Mouse (Mus musculus): Measurements from ENCODE around the gene Cux2. TPM values are rescaled to one million over a fixed set of nuclear protein-coding genes. Genes with fewer than 3 reads are reported as not detected.

The Cux2 gene
- polyA plus RNA-seq, 1 experiment from 2014 or later = 6.4 TPM

GRCm38 (mm10) chr5:122031146-122031545 is 18.8 kb downstream of the Cux2 start:
- peaks cover 22% of the 10 kb centered on the region for H3K4me1 ChIP-seq
- H3K9me3 ChIP-seq (replicated peaks) = peaks cover 3% of the 10 kb centered on the region
- DNase-seq (ENCODE audit: low spot score) = no peak
- no peak overlapping the region for H3K27ac ChIP-seq (replicated peaks)
- H3K27me3 ChIP-seq (ENCODE audit: low read depth, poor library complexity, severe bottlenecking) = no peaks in the 10 kb centered on the region
- H3K4me3 ChIP-seq = no peak overlapping the region
- WGBS = 65% methylated on average over 12 of the region's 12 CpGs
- peaks cover 17% of the 10 kb centered on the region for H3K36me3 ChIP-seq

DNA sequence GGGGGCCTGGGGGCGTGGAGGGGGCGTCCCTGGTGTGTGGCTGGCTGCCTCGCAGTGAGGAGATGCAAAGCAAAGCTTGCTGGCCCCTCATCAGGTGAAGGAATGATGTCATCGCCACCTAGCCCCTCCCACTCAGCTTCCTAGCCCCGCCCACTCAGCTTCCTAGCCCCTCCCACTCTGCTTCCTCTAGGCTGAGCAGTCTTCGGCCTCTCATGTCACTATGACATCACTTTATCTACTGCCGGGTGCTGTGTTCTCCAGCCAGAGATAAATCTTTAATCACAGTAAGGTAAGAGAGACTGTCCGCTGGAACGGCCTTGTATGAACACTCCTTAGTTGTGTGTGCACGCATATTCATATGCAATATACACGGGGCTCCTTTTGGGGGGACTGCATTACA is 19.3 kb downstream of the Cux2 start:
- no peak overlapping the region for H3K4me3 ChIP-seq
- 68% methylated on average over 11 of the region's 11 CpGs for WGBS
- DNase-seq (ENCODE audit: low spot score) = no peak
- peaks cover 22% of the 10 kb centered on the region for H3K4me1 ChIP-seq
- H3K27me3 ChIP-seq (ENCODE audit: low read depth, poor library complexity, severe bottlenecking) = no peaks in the 10 kb centered on the region
- H3K9me3 ChIP-seq (replicated peaks) = no peaks in the 10 kb centered on the region
- H3K27ac ChIP-seq (replicated peaks) = no peak overlapping the region
- H3K36me3 ChIP-seq = 0 out of 2 replicates have a peak, but pooled peaks cover 13% of the 10 kb centered on the region

- WGBS = 82% methylated on average over 9 of the region's 9 CpGs
- no peak overlapping the region for H3K4me3 ChIP-seq
- no peaks in the 10 kb centered on the region for H3K27me3 ChIP-seq (ENCODE audit: low read depth, poor library complexity, severe bottlenecking)
- H3K36me3 ChIP-seq = 0 out of 2 replicates have a peak, but pooled peaks cover 7% of the 10 kb centered on the region
- peaks cover 19% of the 10 kb centered on the region for H3K9me3 ChIP-seq (replicated peaks)
- DNase-seq (ENCODE audit: low spot score) = no peak
- no peak overlapping the region for H3K27ac ChIP-seq (replicated peaks)
- H3K4me1 ChIP-seq = peaks cover 5% of the 10 kb centered on the region; the same call in 1 of the 2 replicates
Observed at GRCm38 (mm10) chr5:122026771-122027170, 23.1 kb downstream of the Cux2 start.

GRCm38 (mm10) chr5:122026284-122026683 is 23.6 kb downstream of the Cux2 start:
- WGBS = 69% methylated on average over 7 of the region's 7 CpGs
- H3K4me1 ChIP-seq = peaks cover 4% of the 10 kb centered on the region; the same call in 1 of the 2 replicates
- H3K9me3 ChIP-seq (replicated peaks) = peaks cover 19% of the 10 kb centered on the region
- H3K36me3 ChIP-seq = peaks cover 8% of the 10 kb centered on the region; the same call in 1 of the 2 replicates
- no peak overlapping the region for H3K27ac ChIP-seq (replicated peaks)
- H3K27me3 ChIP-seq (ENCODE audit: low read depth, poor library complexity, severe bottlenecking) = no peaks in the 10 kb centered on the region
- DNase-seq (ENCODE audit: low spot score) = no peak
- no peak overlapping the region for H3K4me3 ChIP-seq

DNA sequence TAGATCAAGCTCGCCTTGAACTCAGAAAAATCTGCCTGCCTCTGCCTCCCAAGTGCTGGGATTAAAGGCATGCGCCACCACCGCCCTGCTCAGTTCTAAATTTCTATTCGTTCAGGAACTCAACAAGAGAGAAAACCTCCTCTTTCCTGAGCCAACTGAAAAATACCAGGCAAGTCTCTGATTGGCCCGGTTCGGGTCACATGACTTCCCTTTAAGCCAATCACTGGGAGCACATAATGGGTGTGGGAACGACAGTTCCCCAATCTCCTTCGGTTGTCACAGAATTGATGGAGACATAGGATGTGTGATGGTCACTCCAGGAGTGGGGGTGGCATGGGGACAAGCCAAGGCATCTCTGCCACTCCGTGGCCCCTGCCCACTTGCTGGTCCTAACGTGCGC is 24.8 kb downstream of the Cux2 start:
- no peaks in the 10 kb centered on the region for H3K27me3 ChIP-seq (ENCODE audit: low read depth, poor library complexity, severe bottlenecking)
- WGBS = 91% methylated on average over 11 of the region's 11 CpGs

GRCm38 (mm10) chr5:122019288-122019687 is 30.6 kb downstream of the Cux2 start:
- H3K9me3 ChIP-seq (replicated peaks) = peaks cover 19% of the 10 kb centered on the region
- peak overlapping the region; percentile 71 for H3K27ac ChIP-seq (replicated peaks)
- no peak for DNase-seq (ENCODE audit: low spot score)
- peaks cover 10% of the 10 kb centered on the region; the same call in 1 of the 2 replicates for H3K36me3 ChIP-seq
- H3K4me3 ChIP-seq = no peak overlapping the region
- H3K27me3 ChIP-seq (ENCODE audit: low read depth, poor library complexity, severe bottlenecking) = no peaks in the 10 kb centered on the region
- H3K4me1 ChIP-seq = peaks cover 53% of the 10 kb centered on the region
- 83% methylated on average over 17 of the region's 17 CpGs for WGBS

More for the DNA sequence above, 24.8 kb downstream of the Cux2 start:
- no peak for DNase-seq (ENCODE audit: low spot score)
- peaks cover 9% of the 10 kb centered on the region; the same call in 1 of the 2 replicates for H3K36me3 ChIP-seq
- H3K9me3 ChIP-seq (replicated peaks) = peaks cover 19% of the 10 kb centered on the region
- H3K27ac ChIP-seq (replicated peaks) = no peak overlapping the region
- no peaks in the 10 kb centered on the region for H3K4me1 ChIP-seq
- no peak overlapping the region for H3K4me3 ChIP-seq

GRCm38 (mm10) chr5:122017778-122018177 is 32.1 kb downstream of the Cux2 start:
- 57% methylated on average over 9 of the region's 9 CpGs for WGBS
- no peak for DNase-seq (ENCODE audit: low spot score)
- no peaks in the 10 kb centered on the region for H3K27me3 ChIP-seq (ENCODE audit: low read depth, poor library complexity, severe bottlenecking)
- peaks cover 6% of the 10 kb centered on the region; the same call in 1 of the 2 replicates for H3K36me3 ChIP-seq
- peaks cover 9% of the 10 kb centered on the region for H3K9me3 ChIP-seq (replicated peaks)
- H3K4me1 ChIP-seq = peaks cover 54% of the 10 kb centered on the region
- H3K27ac ChIP-seq (replicated peaks) = peak overlapping the region; percentile 56
- H3K4me3 ChIP-seq = no peak overlapping the region

DNA sequence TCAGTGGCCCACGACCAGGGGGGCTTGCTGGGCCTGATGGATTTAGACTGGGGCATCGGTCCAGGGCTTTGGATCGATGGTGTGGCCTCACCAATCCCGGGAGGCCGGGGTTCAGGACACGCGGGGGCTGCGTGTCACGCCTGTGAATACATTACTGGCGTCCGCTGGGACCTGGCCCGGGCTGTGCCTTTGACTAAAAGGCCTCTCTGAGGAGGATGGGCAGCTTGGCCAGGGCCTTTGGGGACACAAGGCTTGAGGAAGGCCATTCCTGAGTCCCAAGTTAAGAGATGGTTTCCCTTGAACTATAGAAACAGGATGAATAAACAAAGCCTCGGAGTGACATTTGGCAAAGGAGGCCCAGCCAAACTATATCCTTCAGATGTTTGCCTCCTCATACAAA is 32.6 kb downstream of the Cux2 start:
- Histone ChIP-seq H3K4me3 (no peak overlapping the region), H3K27me3 (ENCODE audit: low read depth, poor library complexity, severe bottlenecking) (no peaks in the 10 kb centered on the region), H3K27ac (replicated peaks) (peak overlapping the region; percentile 56), H3K9me3 (replicated peaks) (peaks cover 4% of the 10 kb centered on the region), H3K36me3 (peaks cover 6% of the 10 kb centered on the region; the same call in 1 of the 2 replicates), H3K4me1 (peaks cover 54% of the 10 kb centered on the region)
- WGBS = 70% methylated on average over 13 of the region's 13 CpGs
- peak; percentile 32 for DNase-seq (ENCODE audit: low spot score)

DNA sequence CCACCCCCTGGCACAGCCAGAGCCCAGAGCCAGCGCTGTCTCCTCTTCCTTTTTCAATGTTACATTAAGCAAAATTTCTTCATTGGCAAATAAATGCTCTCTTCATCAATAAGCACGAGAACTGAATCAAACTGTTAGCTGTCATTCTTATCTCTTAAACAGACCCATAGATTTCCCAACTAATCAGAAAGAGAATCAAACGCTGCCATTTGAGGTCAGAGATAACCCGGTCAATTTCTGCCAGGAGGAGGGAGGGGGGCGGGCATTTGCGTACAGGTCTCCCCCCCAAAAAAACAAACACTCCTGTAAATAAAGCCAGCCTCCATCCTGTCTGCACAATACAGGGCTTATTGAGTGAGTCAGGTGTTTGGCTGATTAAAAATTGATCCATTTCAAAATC is 33.2 kb downstream of the Cux2 start:
- Histone ChIP-seq H3K4me3 (no peak overlapping the region), H3K4me1 (peaks cover 59% of the 10 kb centered on the region), H3K27ac (replicated peaks) (no peak overlapping the region; the same call in 1 of the 2 replicates), H3K36me3 (peaks cover 6% of the 10 kb centered on the region; the same call in 1 of the 2 replicates), H3K27me3 (ENCODE audit: low read depth, poor library complexity, severe bottlenecking) (no peaks in the 10 kb centered on the region), H3K9me3 (replicated peaks) (no peaks in the 10 kb centered on the region; the same call in 1 of the 2 replicates)
- no peak for DNase-seq (ENCODE audit: low spot score)
- WGBS = 86% methylated on average over 6 of the region's 6 CpGs

DNA sequence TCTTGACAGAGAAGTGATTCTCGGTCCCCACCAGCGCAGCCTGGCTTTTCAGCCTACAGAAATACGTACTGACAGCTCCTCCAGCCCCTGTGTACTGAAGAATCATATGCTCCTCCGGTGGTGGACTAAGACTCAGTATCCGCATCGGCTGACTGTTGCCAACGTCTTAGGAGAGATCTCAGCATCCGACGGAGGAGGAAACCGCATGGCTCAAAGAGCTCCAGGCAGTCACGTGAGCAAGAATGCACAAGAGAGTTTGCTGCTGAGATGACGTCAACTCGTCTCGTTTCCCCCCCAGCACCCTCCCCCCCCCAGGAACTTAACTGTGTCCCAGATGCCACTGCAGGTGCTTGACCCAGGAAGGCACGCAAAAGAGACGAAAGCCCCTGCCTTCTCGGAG is 34.8 kb downstream of the Cux2 start:
- H3K27ac ChIP-seq (replicated peaks) = peak overlapping the region; percentile 33; the same call in 1 of the 2 replicates
- no peak for DNase-seq (ENCODE audit: low spot score)
- H3K4me1 ChIP-seq = peaks cover 65% of the 10 kb centered on the region
- no peak overlapping the region for H3K4me3 ChIP-seq
- H3K27me3 ChIP-seq (ENCODE audit: low read depth, poor library complexity, severe bottlenecking) = no peaks in the 10 kb centered on the region
- no peaks in the 10 kb centered on the region for H3K9me3 ChIP-seq (replicated peaks)
- WGBS = 86% methylated on average over 17 of the region's 17 CpGs
- peaks cover 4% of the 10 kb centered on the region; the same call in 1 of the 2 replicates for H3K36me3 ChIP-seq

GRCm38 (mm10) chr5:122014671-122015070 is 35.2 kb downstream of the Cux2 start:
- Histone ChIP-seq H3K4me3 (no peak overlapping the region), H3K36me3 (peaks cover 4% of the 10 kb centered on the region; the same call in 1 of the 2 replicates), H3K9me3 (replicated peaks) (no peaks in the 10 kb centered on the region), H3K4me1 (peaks cover 64% of the 10 kb centered on the region), H3K27ac (replicated peaks) (0 out of 2 replicates have a peak overlapping the region, but pooled peaks have one; percentile 33), H3K27me3 (ENCODE audit: low read depth, poor library complexity, severe bottlenecking) (no peaks in the 10 kb centered on the region)
- WGBS = 93% methylated on average over 8 of the region's 8 CpGs
- DNase-seq (ENCODE audit: low spot score) = no peak

DNA sequence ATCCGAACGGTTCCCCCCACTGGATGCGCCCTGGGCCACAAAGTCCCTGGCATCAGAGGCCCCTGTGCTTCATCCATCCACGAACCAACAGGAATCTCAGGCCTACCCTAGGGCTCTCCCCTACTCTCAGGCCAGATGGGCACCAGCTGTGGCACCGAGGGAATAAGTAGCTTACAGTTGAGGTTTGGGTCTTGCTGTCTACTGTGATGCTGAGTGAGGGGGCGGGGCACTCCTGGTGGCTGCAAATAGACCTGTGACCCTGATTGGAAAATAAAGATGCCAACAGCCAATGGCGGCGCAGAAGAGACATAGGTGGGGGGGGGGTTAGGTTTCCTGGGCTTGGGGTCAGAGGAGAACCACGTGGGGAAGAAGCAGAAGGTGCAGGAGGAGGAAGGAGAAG is 38.6 kb downstream of the Cux2 start:
- 25% methylated on average over 9 of the region's 9 CpGs for WGBS
- DNase-seq (ENCODE audit: low spot score) = no peak

DNA sequence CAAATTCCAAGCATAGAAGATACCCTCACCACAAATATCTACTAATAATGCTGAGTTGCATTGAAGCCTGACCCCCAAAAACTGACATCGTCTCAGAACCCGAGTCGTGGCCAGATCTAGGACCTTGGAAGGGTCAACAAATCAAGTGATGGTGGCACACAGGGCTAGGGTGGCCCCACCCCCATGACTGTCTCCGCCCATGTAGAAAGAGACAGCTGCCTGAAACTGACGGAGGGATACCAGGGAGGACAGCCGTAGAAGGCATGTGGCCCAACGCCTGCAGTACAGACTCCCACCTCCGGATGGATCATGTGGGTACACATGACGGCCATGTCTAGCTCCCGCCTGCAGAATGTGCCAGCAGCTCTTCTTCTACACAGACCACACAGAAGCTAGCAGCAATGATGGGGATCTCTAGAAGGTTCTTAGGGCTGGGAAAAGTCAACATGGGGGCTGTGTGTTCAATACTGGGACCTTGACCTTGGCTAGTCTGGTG is 41.9 kb downstream of the Cux2 start:
- Histone ChIP-seq H3K36me3 (peaks cover 13% of the 10 kb centered on the region), H3K27ac (replicated peaks) (no peak overlapping the region), H3K4me3 (no peak overlapping the region), H3K9me3 (replicated peaks) (peaks cover 21% of the 10 kb centered on the region), H3K27me3 (ENCODE audit: low read depth, poor library complexity, severe bottlenecking) (no peaks in the 10 kb centered on the region), H3K4me1 (peaks cover 24% of the 10 kb centered on the region)
- WGBS = 91% methylated on average over 10 of the region's 10 CpGs
- DNase-seq (ENCODE audit: low spot score) = no peak

More for the DNA sequence above, 38.6 kb downstream of the Cux2 start:
- peaks cover 11% of the 10 kb centered on the region for H3K9me3 ChIP-seq (replicated peaks)
- peaks cover 11% of the 10 kb centered on the region for H3K36me3 ChIP-seq
- no peak overlapping the region for H3K4me3 ChIP-seq
- no peaks in the 10 kb centered on the region for H3K27me3 ChIP-seq (ENCODE audit: low read depth, poor library complexity, severe bottlenecking)
- no peak overlapping the region for H3K27ac ChIP-seq (replicated peaks)
- H3K4me1 ChIP-seq = peaks cover 32% of the 10 kb centered on the region
